Mouse (Mus musculus): ENCODE results near the gene Itgb5. TPM values are rescaled to one million over a fixed set of nuclear protein-coding genes. Genes with fewer than 3 reads are reported as not detected.

Gene Itgb5
- total RNA-seq, 2 experiments from 2014 or later: 35.6 to 37.1 TPM

DNA sequence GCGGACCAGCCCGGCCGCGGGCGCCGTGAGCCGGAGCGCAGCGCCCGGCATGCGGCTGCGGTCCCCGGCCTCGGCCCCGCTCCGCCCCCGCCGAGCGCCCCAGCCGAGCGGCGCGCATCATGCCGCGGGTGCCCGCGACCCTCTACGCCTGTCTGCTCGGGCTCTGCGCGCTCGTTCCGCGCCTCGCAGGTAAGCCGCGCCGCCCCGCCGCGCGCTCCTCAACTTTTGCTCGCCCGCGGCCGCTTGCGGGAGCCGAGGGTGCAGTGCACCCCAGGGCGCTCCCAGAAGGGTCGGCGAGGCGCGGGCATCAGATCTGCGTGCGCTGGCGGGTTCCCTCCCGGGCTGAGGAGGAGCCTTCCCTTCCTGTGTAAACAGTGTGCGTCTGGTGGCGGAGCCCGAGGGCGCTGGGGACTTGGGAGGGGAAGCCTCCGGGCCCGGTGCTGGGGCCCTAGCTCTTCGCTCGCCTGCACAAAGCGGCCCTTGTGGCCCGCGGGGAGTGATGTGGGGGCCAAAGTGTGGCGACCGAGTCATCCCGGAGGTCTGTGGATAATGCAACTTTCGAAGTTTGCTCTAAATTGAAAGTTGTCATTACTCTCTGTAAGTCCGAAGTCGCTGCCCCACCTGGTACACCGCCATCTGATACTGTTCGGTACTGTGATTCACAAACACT lies 512 bp downstream of the Itgb5 start:
- intact Hi-C loops (cut with DNase I): no loop called here
- DNase-seq (ENCODE audit: low spot score in 2 of 2): peak; percentile 23 to 27

- no peak for DNase-seq (ENCODE audit: low spot score in 2 of 2)
- intact Hi-C loops (cut with DNase I): no loop called here
These were observed 1.1 kb downstream of the Itgb5 start for GRCm38 (mm10) chr16:33830512-33831105.

DNA sequence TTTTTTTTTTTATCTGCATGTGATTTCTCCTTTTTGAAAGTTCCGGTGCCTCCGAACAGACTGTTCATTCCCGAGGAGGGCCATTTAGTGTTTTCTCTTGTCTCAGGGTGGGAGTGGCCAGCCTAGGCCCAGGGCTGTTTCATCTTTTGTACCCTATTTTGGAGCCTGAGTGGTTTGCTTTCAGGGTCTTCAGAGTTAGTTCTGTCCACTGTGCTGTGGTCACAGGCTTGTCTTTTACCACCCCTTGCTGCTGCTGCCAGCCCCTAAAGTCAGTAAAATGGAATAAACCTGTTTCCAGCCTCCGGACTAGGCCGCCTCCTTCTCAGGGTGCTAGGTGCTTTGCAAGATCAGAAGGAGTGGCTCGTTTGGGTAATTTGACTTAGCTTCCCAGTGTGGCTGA lies 2.6 kb downstream of the Itgb5 start:
- DNase-seq (ENCODE audit: low spot score in 2 of 2): no peak

DNA sequence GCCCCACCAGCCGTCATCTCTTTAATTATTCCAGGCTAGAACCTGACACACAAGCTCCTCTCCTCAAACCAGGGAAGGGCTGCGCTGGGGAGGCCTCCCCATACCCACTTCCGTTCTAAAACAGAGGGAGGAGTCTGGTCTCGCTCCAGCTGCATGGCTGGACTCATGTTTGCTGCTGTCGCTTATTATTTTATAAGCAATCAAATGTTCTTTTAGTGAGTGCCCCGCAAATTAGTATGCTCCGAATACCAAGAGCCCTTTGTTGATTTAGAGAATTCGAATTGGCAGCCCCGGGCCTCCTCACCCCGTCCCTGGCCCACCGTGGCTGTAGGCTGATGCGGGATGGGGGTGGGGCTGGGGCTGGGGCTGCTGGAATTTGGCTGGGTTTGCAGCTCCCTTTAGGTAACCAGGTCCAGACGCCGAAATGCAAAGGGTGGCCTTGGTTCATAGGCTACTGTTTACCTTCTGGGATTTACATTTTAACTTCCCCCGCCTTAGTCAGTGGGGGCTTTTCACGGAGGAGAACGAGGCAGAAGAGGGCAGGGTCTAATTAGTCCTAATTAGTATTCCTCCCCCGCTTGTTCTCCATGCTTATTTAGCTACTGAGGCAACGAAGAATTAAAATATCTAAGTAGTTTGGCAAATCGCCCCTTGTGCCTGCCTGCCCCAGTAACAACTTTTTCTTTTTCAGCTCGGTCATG lies 3.4 kb downstream of the Itgb5 start:
- intact Hi-C loops (cut with DNase I): no loop called here
- no peak for DNase-seq (ENCODE audit: low spot score in 2 of 2)

More for the DNA sequence above, 2.6 kb downstream of the Itgb5 start:
- intact Hi-C loops (cut with DNase I): no loop called here

DNA sequence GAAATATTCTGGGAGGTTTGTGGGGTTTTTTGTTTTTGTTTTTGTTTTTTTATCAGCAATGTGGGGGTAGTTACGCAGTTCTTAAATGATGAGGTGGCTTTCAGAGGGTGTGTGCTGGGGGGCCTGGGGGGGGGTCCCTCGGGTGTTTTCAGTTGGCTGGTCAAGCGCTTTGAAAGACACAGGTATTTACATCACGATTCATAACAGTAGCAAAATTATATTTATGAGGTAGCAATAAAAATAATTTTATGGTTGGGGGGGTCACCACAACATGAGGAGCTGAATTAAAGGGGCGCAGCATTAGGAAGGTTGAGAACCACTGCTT lies 3.9 kb downstream of the Itgb5 start:
- intact Hi-C loops (cut with DNase I): no loop called here
- no peak for DNase-seq (ENCODE audit: low spot score in 2 of 2)

DNA sequence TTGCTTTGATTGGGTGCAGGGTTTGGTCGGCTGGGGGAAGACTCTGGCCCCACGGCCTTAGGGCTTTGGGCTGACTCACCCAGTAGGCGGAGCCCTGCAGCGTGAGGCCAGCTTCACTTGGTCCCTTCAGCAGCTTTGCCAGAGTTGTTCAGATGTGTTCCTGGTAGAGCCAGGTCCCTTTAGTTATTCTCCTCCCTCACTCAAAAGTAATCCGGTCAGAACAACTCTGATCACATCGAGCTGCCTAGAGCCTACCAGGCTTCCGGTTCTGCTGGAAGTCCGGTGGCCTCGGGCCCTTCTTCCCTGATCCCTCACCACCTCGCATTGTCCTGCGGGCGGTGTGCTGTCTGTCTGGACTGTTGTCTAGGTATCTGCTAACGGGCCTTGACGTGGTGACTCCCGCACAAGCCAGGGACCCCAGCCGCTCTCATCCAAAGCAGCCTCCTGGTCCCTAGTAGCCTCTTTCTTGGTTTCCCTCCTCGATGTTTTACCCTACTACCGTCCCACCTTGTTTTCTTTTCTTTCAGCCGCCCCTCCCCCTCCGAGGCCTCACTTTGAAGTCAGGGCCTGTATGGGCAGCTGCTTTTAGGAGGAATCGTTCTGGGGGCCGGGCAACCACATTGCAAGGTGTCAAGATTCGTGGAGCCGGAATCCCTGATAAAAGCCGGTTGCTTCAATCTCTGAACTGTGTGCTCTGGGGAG lies 4.5 kb downstream of the Itgb5 start:
- no peak for DNase-seq (ENCODE audit: low spot score in 2 of 2)
- intact Hi-C loops (cut with DNase I): no loop called here

- intact Hi-C loops (cut with DNase I): no loop called here
- DNase-seq (ENCODE audit: low spot score in 2 of 2): no peak
These were observed 7.2 kb downstream of the Itgb5 start for GRCm38 (mm10) chr16:33836676-33837075.

- intact Hi-C loops (cut with DNase I): no loop called here
These were observed 7.7 kb downstream of the Itgb5 start for GRCm38 (mm10) chr16:33837191-33837590.

DNA sequence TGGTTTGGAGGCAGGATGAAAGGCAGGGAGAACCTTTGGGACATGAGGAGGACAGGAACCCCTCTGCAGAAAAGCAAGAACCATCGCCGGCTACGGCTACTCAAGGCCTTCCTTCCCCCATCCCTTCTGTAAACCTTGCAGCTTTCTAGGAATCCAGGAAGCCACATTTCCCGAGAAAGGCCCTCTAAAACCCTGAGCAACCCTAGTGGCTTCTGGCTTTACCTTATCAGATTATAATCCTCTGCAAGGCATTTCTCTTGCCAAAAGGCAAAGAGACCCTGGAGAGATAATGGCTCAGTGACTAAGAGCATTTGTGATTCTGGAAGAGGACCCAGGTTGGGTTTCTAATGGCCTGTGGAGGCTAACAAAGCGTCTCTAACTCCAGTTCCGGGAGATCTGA lies 11.2 kb downstream of the Itgb5 start:
- DNase-seq (ENCODE audit: low spot score in 2 of 2): no peak
- intact Hi-C loops (cut with DNase I): no loop called here

More at GRCm38 (mm10) chr16:33837191-33837590, 7.7 kb downstream of the Itgb5 start:
- DNase-seq (ENCODE audit: low spot score in 2 of 2): no peak

GRCm38 (mm10) chr16:33842081-33842880 lies 12.8 kb downstream of the Itgb5 start:
- intact Hi-C loops (cut with DNase I): no loop called here
- DNase-seq (ENCODE audit: low spot score in 2 of 2): no peak

GRCm38 (mm10) chr16:33844150-33844611 lies 14.7 kb downstream of the Itgb5 start:
- intact Hi-C loops (cut with DNase I): no loop called here
- DNase-seq (ENCODE audit: low spot score in 2 of 2): no peak

GRCm38 (mm10) chr16:33844866-33845265 lies 15.4 kb downstream of the Itgb5 start:
- no peak for DNase-seq (ENCODE audit: low spot score in 2 of 2)
- intact Hi-C loops (cut with DNase I): no loop called here

- no peak for DNase-seq (ENCODE audit: low spot score in 2 of 2)
- intact Hi-C loops (cut with DNase I): no loop called here
These were observed 23.8 kb downstream of the Itgb5 start for GRCm38 (mm10) chr16:33853271-33853670.

DNA sequence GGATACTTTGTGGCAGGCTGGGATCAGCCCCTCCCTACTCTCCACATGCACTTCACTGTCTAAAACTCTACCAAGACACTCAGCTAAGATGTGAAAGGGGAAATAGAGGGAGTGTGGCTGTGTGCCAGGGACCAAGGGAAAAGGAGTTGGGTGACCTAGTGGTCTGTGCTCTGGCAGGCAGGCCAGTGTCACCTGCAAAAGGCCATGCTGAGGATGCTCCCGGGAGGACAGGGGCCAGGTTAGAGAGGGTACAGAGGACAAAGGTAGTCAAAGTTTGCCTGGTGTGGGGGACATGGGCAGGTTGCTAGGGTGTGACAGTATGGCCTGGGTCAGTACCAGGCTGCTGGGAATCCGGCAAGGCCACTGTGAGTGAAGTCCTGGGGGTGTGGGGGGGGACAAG lies 29.3 kb downstream of the Itgb5 start:
- intact Hi-C loops (cut with DNase I): no loop called here

DNA sequence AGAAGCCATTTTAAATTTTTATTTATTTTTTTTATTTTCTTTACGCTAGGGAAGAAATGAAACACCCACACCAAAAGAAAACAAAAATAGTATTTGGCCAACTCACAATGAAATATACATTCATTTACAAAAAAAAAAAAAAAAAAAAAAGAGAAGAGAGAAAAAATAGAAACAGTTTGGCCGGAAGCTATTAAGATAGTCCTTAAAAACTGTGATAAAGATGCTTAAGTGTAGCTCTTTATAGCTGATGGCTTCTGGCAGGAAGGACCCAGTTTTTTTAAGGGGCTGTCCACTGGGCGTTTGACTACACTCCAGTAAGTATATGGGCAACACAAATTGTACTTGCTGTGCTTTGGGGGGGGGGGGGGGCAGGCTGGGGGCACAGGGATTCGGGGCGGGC lies 29.9 kb downstream of the Itgb5 start:
- intact Hi-C loops (cut with DNase I): no loop called here

More for the DNA sequence above, 29.3 kb downstream of the Itgb5 start:
- DNase-seq (ENCODE audit: low spot score in 2 of 2): no peak

GRCm38 (mm10) chr16:33859988-33860700 lies 30.7 kb downstream of the Itgb5 start:
- intact Hi-C loops (cut with DNase I): no loop called here
- DNase-seq (ENCODE audit: low spot score in 2 of 2): peak; percentile 59 to 72

More for the DNA sequence above, 29.9 kb downstream of the Itgb5 start:
- DNase-seq (ENCODE audit: low spot score in 2 of 2): no peak

- intact Hi-C loops (cut with DNase I): no loop called here
These were observed 32.9 kb downstream of the Itgb5 start for GRCm38 (mm10) chr16:33862406-33862805.

GRCm38 (mm10) chr16:33863208-33863751 lies 33.8 kb downstream of the Itgb5 start:
- DNase-seq (ENCODE audit: low spot score in 2 of 2): no peak

More at GRCm38 (mm10) chr16:33862406-33862805, 32.9 kb downstream of the Itgb5 start:
- DNase-seq (ENCODE audit: low spot score in 2 of 2): no peak

More at GRCm38 (mm10) chr16:33863208-33863751, 33.8 kb downstream of the Itgb5 start:
- intact Hi-C loops (cut with DNase I): no loop called here
